Comparison of ENCODE assay signal across 9 mouse cellular contexts in the genomic region with DNA sequence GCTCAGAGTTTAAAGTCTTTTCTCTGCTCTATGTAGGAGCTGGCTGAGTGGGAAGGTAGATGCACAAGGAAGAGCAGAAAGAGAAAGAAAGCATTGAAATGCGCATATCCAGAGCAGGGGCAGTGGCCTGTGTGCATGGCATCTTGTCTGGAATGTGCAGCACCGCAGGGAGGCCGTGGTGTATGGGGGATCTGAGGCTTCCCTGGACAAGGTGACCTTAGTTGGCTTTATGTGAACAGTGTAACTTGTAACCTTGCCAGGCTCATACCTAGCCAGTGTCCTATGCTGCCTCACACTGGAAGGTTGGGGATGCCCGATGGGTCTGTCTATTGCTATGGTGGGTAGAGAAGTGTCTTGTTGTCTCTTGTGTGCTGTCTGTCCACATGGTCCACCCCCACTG.
DNase-seq lines count a peak whose midpoint lies in the region; ATAC-seq and TF ChIP-seq lines count a peak whose summit lies in the region.
"Had no signal": no experiment of that assay in that cellular context is flagged by ENCODE, and none has a peak within 500 bp of the region (broad histone marks: within the 10 kb centered on the region; RNA-seq: fewer than 3 reads in every experiment).

No protein-coding gene starts in this region.

- 62% methylated on average over 4 of the region's 4 CpGs for WGBS in cerebellum, adult 2 months
- WGBS in lung, embryonic 16.5 days: 76% methylated on average over 4 of the region's 4 CpGs
- 83% methylated on average over 4 of the region's 4 CpGs for WGBS in lung, postnatal 0 days
- 49% methylated on average over 4 of the region's 4 CpGs for WGBS in midbrain, embryonic 15.5 days

- TF ChIP-seq EP300 in lung, postnatal 0 days (IDR thresholded peaks at IDR 0.05): no peak

- ATAC-seq in lung, embryonic 16.5 days (ENCODE audit: low read depth): 0 out of 2 replicates have a peak, but pooled peaks have one; percentile 26
- ATAC-seq in lung, postnatal 0 days: no peak
- peak; percentile 35 for ATAC-seq in midbrain, embryonic 15.5 days (replicated peaks)

- no peak overlapping the region for H3K4me2 ChIP-seq in lung, embryonic 16.5 days (ENCODE audit: low read depth, low read length)
- no peak overlapping the region for H3K4me2 ChIP-seq in lung, postnatal 0 days (replicated peaks; ENCODE audit: low read depth, low read length)
- no peak overlapping the region for H3K4me2 ChIP-seq in midbrain, embryonic 15.5 days

- peaks cover 32% of the 10 kb centered on the region for H3K4me1 ChIP-seq in cerebellum, adult 2 months (ENCODE audit: control insufficient read depth, insufficient read depth, low read length)
- H3K4me1 ChIP-seq in lung, embryonic 16.5 days (replicated peaks; ENCODE audit: control insufficient read depth, insufficient read depth, low read length): peaks cover 24% of the 10 kb centered on the region
- H3K4me1 ChIP-seq in lung, postnatal 0 days (ENCODE audit: insufficient read depth, low read depth, low read length): no peaks in the 10 kb centered on the region; the same call in 1 of the 2 replicates
- H3K4me1 ChIP-seq in midbrain, embryonic 15.5 days: peaks cover 53% of the 10 kb centered on the region

- H3K4me3 ChIP-seq in cerebellum, adult 2 months (replicated peaks; ENCODE audit: insufficient read depth, low read depth, low read length): no peak overlapping the region
- no peak overlapping the region for H3K4me3 ChIP-seq in lung, embryonic 16.5 days (ENCODE audit: low read length)
- H3K4me3 ChIP-seq in lung, postnatal 0 days (ENCODE audit: low read depth, low read length): no peak overlapping the region
- no peak overlapping the region for H3K4me3 ChIP-seq in midbrain, embryonic 15.5 days

- no peaks in the 10 kb centered on the region for H3K27me3 ChIP-seq in cerebellum, adult 2 months (ENCODE audit: control insufficient read depth, insufficient read depth, low read length)
- no peaks in the 10 kb centered on the region for H3K27me3 ChIP-seq in lung, embryonic 16.5 days (ENCODE audit: control insufficient read depth, insufficient read depth, low read depth, low read length)
- no peaks in the 10 kb centered on the region for H3K27me3 ChIP-seq in lung, postnatal 0 days (replicated peaks; ENCODE audit: insufficient read depth, low read length)
- no peaks in the 10 kb centered on the region for H3K27me3 ChIP-seq in midbrain, embryonic 15.5 days (replicated peaks)

- DNase-seq in cerebellum, adult 2 months: no peak
- DNase-seq in cerebellum, adult 8-10 months: no peak
- DNase-seq in lung, postnatal 0 days (ENCODE audit: low spot score): no peak
- DNase-seq in kidney, adult 18-20 months: peak; percentile 47
- no peak for DNase-seq in ovary, adult 18-20 months (ENCODE audit: low spot score)
- no peak for DNase-seq in lung, postnatal 25 days (ENCODE audit: low spot score)
- DNase-seq: lung, postnatal 4 days had no signal

- TF ChIP-seq CTCF in cerebellum, adult 2 months (IDR thresholded peaks at IDR 0.05; ENCODE audit: borderline replicate concordance, insufficient read depth, low read depth, low read length): peak; percentile 23; the same call in 1 of the 2 replicates
- TF ChIP-seq CTCF in lung, postnatal 0 days (IDR thresholded peaks at IDR 0.05): no peak

- no peak overlapping the region for H3K9ac ChIP-seq in lung, embryonic 16.5 days (ENCODE audit: low read length)
- H3K9ac ChIP-seq in lung, postnatal 0 days (replicated peaks; ENCODE audit: low read depth): no peak overlapping the region
- H3K9ac ChIP-seq in midbrain, embryonic 15.5 days: no peak overlapping the region

- no peak overlapping the region for H3K27ac ChIP-seq in cerebellum, adult 2 months (ENCODE audit: insufficient read depth, low read length)
- H3K27ac ChIP-seq in lung, embryonic 16.5 days (ENCODE audit: low read length): no peak overlapping the region
- H3K27ac ChIP-seq in lung, postnatal 0 days (ENCODE audit: low read length): no peak overlapping the region
- 0 out of 2 replicates have a peak overlapping the region, but pooled peaks have one; percentile 66 for H3K27ac ChIP-seq in midbrain, embryonic 15.5 days

- no peaks in the 10 kb centered on the region for H3K36me3 ChIP-seq in lung, embryonic 16.5 days (ENCODE audit: control insufficient read depth, insufficient read depth, low read length)
- no peaks in the 10 kb centered on the region for H3K36me3 ChIP-seq in lung, postnatal 0 days (ENCODE audit: insufficient read depth, low read length)
- no peaks in the 10 kb centered on the region for H3K36me3 ChIP-seq in midbrain, embryonic 15.5 days (replicated peaks)

- no peak for TF ChIP-seq POLR2A in cerebellum, adult 2 months (IDR thresholded peaks at IDR 0.05; ENCODE audit: borderline replicate concordance, insufficient read depth, low read length)

- H3K9me3 ChIP-seq in lung, embryonic 16.5 days (ENCODE audit: control insufficient read depth, low read length): no peaks in the 10 kb centered on the region
- no peaks in the 10 kb centered on the region for H3K9me3 ChIP-seq in lung, postnatal 0 days (ENCODE audit: low read length)
- no peaks in the 10 kb centered on the region for H3K9me3 ChIP-seq in midbrain, embryonic 15.5 days
